Mouse (Mus musculus): ENCODE results near the gene Ube4a. TPM values are rescaled to one million over a fixed set of nuclear protein-coding genes. Genes with fewer than 3 reads are reported as not detected.
"Not testable (repeated sequence)": the region's sequence is repeated elsewhere in the genome, so short reads cannot be mapped to it uniquely, and the experiment has no call there.

Gene Ube4a
- total and polyA plus RNA-seq, 2 experiments from 2014 or later, result 28.9 to 51.5 TPM

- no peak within 1 kb of the TSS for H3K9ac ChIP-seq
- no peaks in the 10 kb centered on the region for H3K9me3 ChIP-seq (ENCODE audit: low read length)
- no peak within 1 kb of the TSS for H3K4me3 ChIP-seq (ENCODE audit: low read depth, low read length)
- H3K4me2 ChIP-seq (ENCODE audit: low read depth), result no peak within 1 kb of the TSS
- no peaks in the 10 kb centered on the region for H3K4me1 ChIP-seq (ENCODE audit: insufficient read depth)
- DNase-seq, result no peak
- H3K36me3 ChIP-seq (ENCODE audit: insufficient read depth), result no peaks in the 10 kb centered on the region
- WGBS, result 70% methylated on average over 4 of the region's 4 CpGs
- TF ChIP-seq CTCF (IDR thresholded peaks at IDR 0.05; ENCODE audit: low read depth), result no peak
- H3K27ac ChIP-seq (ENCODE audit: low read depth, low read length), result no peak within 1 kb of the TSS
- peaks cover 7% of the 10 kb centered on the region; the same call in 1 of the 2 replicates for H3K27me3 ChIP-seq (ENCODE audit: insufficient read depth, low read length)
- no peak for ATAC-seq
These were observed 16.3 kb upstream of the Ube4a start, which contains the start of gene Cd3d for GRCm38 (mm10) chr9:44981676-44982075. Cd3d (plus strand) TSS chr9:44981786.

DNA sequence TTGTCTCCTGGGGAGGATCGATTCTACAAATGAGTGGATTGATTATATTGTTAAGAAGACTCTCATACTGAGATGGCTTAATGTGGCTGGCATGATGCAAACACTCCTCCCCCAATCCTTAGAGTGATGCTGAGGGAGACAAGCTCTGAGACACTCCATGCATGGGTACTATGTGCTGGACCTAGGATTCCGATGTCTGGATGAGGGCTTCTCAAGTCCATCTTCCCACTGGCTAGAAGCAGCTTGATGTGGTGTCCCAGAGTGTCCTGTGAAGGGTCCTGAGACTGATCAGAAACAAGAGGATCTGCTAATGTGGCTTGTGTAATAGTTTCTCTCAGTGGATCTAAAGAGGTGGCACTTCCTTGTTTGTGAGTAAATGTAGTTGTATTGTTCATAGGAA is 15.7 kb upstream of the Ube4a start:
- H3K4me1 ChIP-seq (ENCODE audit: insufficient read depth), result no peaks in the 10 kb centered on the region
- ATAC-seq (no peak), DNase-seq (no peak)
- no peak overlapping the region for H3K27ac ChIP-seq (ENCODE audit: low read depth, low read length)
- no peaks in the 10 kb centered on the region for H3K9me3 ChIP-seq (ENCODE audit: low read length)
- 90% methylated on average over 2 of the region's 2 CpGs for WGBS
- TF ChIP-seq CTCF (IDR thresholded peaks at IDR 0.05; ENCODE audit: low read depth), result no peak
- H3K27me3 ChIP-seq (ENCODE audit: insufficient read depth, low read length), result peaks cover 11% of the 10 kb centered on the region
- H3K4me3 ChIP-seq (ENCODE audit: low read depth, low read length), result no peak overlapping the region
- no peaks in the 10 kb centered on the region for H3K36me3 ChIP-seq (ENCODE audit: insufficient read depth)
- H3K4me2 ChIP-seq (ENCODE audit: low read depth), result no peak overlapping the region
- no peak overlapping the region for H3K9ac ChIP-seq

GRCm38 (mm10) chr9:44980242-44980641 is 14.8 kb upstream of the Ube4a start, which contains the start of gene Cd3g:
Cd3g (minus strand) TSS chr9:44980431.
- no peak for DNase-seq
- Histone ChIP-seq H3K36me3 (ENCODE audit: insufficient read depth) (no peaks in the 10 kb centered on the region), H3K4me1 (ENCODE audit: insufficient read depth) (no peaks in the 10 kb centered on the region), H3K27ac (ENCODE audit: low read depth, low read length) (no peak within 1 kb of the TSS), H3K27me3 (ENCODE audit: insufficient read depth, low read length) (peaks cover 11% of the 10 kb centered on the region), H3K9ac (no peak within 1 kb of the TSS), H3K4me2 (ENCODE audit: low read depth) (no peak within 1 kb of the TSS), H3K9me3 (ENCODE audit: low read length) (no peaks in the 10 kb centered on the region), H3K4me3 (ENCODE audit: low read depth, low read length) (no peak within 1 kb of the TSS)
- WGBS, result 77% methylated on average over 3 of the region's 3 CpGs
- no peak for ATAC-seq
- TF ChIP-seq CTCF (IDR thresholded peaks at IDR 0.05; ENCODE audit: low read depth), result no peak

GRCm38 (mm10) chr9:44979806-44980205 is 14.4 kb upstream of the Ube4a start:
- Histone ChIP-seq H3K27me3 (ENCODE audit: insufficient read depth, low read length) (peaks cover 11% of the 10 kb centered on the region), H3K36me3 (ENCODE audit: insufficient read depth) (no peaks in the 10 kb centered on the region), H3K4me1 (ENCODE audit: insufficient read depth) (no peaks in the 10 kb centered on the region), H3K9me3 (ENCODE audit: low read length) (no peaks in the 10 kb centered on the region), H3K4me3 (ENCODE audit: low read depth, low read length) (no peak overlapping the region), H3K9ac (no peak overlapping the region), H3K4me2 (ENCODE audit: low read depth) (no peak overlapping the region), H3K27ac (ENCODE audit: low read depth, low read length) (no peak overlapping the region)
- 77% methylated on average over 7 of the region's 7 CpGs for WGBS
- TF ChIP-seq CTCF (IDR thresholded peaks at IDR 0.05; ENCODE audit: low read depth), result no peak
- ATAC-seq (no peak), DNase-seq (no peak)

GRCm38 (mm10) chr9:44977813-44978212 is 12.4 kb upstream of the Ube4a start:
- no peak overlapping the region for H3K27ac ChIP-seq (ENCODE audit: low read depth, low read length)
- no peak for ATAC-seq
- no peak overlapping the region for H3K4me2 ChIP-seq (ENCODE audit: low read depth)
- H3K9ac ChIP-seq, result no peak overlapping the region
- peaks cover 17% of the 10 kb centered on the region for H3K27me3 ChIP-seq (ENCODE audit: insufficient read depth, low read length)
- no peaks in the 10 kb centered on the region for H3K4me1 ChIP-seq (ENCODE audit: insufficient read depth)
- H3K4me3 ChIP-seq (ENCODE audit: low read depth, low read length), result no peak overlapping the region
- H3K36me3 ChIP-seq (ENCODE audit: insufficient read depth), result no peaks in the 10 kb centered on the region
- 78% methylated on average over 6 of the region's 6 CpGs for WGBS
- no peak for DNase-seq
- no peak for TF ChIP-seq CTCF (IDR thresholded peaks at IDR 0.05; ENCODE audit: low read depth)
- H3K9me3 ChIP-seq (ENCODE audit: low read length), result no peaks in the 10 kb centered on the region

- Histone ChIP-seq H3K9me3 (ENCODE audit: low read length) (no peaks in the 10 kb centered on the region), H3K36me3 (ENCODE audit: insufficient read depth) (no peaks in the 10 kb centered on the region), H3K4me3 (ENCODE audit: low read depth, low read length) (no peak overlapping the region), H3K4me1 (ENCODE audit: insufficient read depth) (peaks cover 10% of the 10 kb centered on the region), H3K9ac (no peak overlapping the region), H3K27me3 (ENCODE audit: insufficient read depth, low read length) (peaks cover 8% of the 10 kb centered on the region), H3K4me2 (ENCODE audit: low read depth) (no peak overlapping the region), H3K27ac (ENCODE audit: low read depth, low read length) (no peak overlapping the region)
- no peak for ATAC-seq
- DNase-seq, result no peak
- 75% methylated on average over 1 of the region's 1 CpGs for WGBS
- TF ChIP-seq CTCF (IDR thresholded peaks at IDR 0.05; ENCODE audit: low read depth), result no peak
These were observed 4.0 kb upstream of the Ube4a start for GRCm38 (mm10) chr9:44969450-44969849.

DNA sequence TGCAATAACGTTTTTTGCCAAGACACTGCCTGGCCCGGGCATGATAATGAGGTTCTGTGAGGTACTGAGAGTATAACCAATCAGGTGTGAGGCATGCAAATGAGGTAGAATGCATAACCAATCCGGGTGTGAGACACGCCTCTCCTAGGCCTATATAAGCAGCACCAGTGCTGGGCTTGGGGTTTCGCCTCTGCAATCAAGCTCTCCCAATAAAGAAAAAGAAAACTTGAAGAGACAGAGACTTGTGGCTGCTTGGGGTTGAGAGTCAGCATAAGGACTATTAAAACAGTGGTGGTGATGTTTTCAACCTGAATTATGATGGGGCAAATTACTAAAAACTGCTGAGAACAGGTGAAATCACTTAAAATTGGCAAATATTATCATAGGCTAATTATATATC is 2.4 kb upstream of the Ube4a start:
- ATAC-seq; H3K27me3 ChIP-seq (ENCODE audit: insufficient read depth, low read length); H3K9ac ChIP-seq; H3K36me3 ChIP-seq (ENCODE audit: insufficient read depth); H3K4me2 ChIP-seq (ENCODE audit: low read depth); H3K4me3 ChIP-seq (ENCODE audit: low read depth, low read length); H3K27ac ChIP-seq (ENCODE audit: low read depth, low read length); H3K9me3 ChIP-seq (ENCODE audit: low read length); DNase-seq: not testable (repeated sequence)
- WGBS, result 82% methylated on average over 5 of the region's 5 CpGs
- H3K4me1 ChIP-seq (ENCODE audit: insufficient read depth), result peaks cover 14% of the 10 kb centered on the region
